Mouse (Mus musculus) left cerebral cortex, adult 18-20 months (tissue): ENCODE results near the gene H2-DMb2. TPM values are rescaled to one million over a fixed set of nuclear protein-coding genes. Genes with fewer than 3 reads are reported as not detected.

Source experiments
- DNase-seq, 2 experiments: peaks; one replicate each; pipeline ENCODE4 v3.0.0; 2021 to 2022; ENCODE audit warnings: low spot score in 2 of 2, mixed read lengths in 1 of 2
- long read RNA-seq, 2 experiments: library from polyadenylated mRNA; stranded (forward); transcript quantifications; one replicate each; pipeline ENCODE4 v2.0.0; 2021
- total RNA-seq, 2 experiments: library from RNA; stranded (reverse); gene quantifications; 2 replicates each; pipeline ENCODE4 v1.2.3; 2021

H2-DMb2 gene
- total RNA-seq = 1 to 10 TPM; 1.2 to 1.8 TPM
- long read RNA-seq, experiment 1, partial matches to known transcripts = 0 of 3 reads
- long read RNA-seq, experiment 1, other reads (novel, unspliced or antisense) = 2 of 3 reads
- long read RNA-seq, experiment 2, partial matches to known transcripts = 0 of 1 reads
- long read RNA-seq, experiment 2, other reads (novel, unspliced or antisense) = 0 of 1 reads

DNA sequence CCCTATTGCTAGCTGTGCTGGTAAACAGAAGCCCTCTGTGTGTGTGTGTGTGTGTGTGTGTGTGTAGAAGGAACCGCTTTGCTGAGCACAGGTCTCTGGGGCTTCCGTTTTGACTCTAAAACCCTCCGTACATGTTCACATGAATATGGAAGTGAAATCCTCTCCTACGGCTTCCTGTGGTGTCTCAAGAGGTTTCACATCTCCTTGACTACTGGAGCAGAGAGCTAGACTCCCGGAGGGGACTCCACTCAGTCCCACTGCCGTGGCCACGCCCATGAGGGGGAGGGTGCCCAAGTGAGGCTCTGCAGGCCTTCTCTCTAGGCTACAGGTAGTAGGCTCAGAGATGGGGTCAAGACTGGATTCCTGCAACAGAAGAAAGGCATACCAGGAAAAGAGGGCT is at the start of gene H2-DMb2:
Gene H2-DMb2, plus strand, starts transcription at position 275 of the 400 bp plus-strand sequence.
- DNase-seq = no peak

DNA sequence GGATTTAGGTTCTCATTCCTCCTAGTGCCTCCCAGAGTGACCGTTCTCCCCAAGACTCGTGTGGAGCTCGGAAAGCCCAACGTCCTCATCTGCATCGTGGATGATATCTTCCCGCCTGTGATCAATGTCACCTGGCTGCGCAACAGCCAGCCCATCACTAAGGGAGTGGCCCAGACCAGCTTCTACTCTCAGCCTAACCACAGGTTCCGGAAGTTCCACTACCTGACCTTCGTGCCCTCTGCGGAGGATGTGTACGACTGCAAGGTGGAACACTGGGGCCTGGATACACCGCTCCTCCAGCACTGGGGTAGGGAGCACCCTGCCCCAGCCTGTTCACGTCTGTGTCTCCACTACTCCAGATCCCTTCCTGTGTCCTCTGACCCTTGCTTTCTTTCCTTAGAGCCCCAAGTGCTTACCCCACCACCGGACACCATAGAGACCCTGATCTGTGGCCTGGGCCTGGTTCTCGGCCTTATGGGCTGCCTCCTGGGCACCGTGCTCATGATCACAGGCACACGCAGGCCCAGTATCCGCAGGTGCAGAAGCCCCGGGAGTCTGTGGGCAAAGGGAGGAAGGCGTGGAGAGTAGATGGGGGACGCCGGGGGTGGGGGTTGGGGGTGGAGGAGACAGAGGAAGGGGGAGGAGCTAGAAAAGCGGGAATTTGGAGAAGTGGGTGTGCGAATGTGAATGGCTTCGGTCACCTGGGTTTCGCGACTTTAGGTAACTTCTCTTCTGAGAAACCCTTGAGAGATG is 48.6 kb upstream of the H2-DMb2 start:
- no peak for DNase-seq

DNA sequence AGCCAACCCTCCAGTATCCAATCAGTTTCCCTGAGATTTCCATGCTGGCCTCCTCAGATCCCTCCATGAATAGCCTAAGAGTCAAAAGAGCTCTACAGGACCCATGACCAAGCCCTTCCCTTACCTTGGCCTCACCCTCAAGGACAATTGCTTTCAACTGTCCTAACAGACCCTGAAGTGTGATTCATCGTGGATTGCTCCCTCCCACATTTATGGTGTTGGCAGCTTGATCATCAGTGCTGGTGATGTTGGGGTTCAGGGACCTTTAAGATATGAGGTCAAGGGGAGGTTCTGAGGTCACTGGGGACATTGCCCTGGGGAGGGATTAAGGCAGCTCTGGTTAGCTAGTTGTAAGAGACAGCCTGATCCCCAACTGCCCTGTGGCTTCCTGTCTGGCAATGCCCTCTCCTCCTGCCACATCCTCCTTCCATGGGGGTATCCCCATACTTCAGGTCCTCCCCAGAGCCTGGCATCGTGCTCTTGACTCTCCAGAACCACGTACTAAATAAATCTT is 46.6 kb upstream of the H2-DMb2 start:
- no peak for DNase-seq

DNA sequence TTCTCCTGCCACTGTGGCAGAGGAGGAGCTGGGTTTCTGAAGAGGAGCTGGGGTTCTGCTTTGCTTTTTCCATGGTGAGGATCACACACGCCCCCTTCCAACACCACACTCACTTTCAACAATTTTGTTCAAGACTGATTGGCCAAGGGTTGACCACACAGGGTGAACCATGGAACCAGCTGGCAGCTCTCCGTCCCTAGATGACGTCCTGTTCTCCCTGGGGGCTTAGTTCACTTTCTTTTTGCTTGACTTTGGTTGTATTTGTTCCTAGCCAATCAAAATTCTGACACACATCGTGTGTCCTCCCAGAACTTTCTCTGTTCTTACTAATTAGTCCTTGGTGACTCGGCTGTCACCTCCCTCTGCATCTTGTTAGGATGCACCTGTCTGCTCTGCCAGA is 45.8 kb upstream of the H2-DMb2 start:
- DNase-seq = no peak

DNA sequence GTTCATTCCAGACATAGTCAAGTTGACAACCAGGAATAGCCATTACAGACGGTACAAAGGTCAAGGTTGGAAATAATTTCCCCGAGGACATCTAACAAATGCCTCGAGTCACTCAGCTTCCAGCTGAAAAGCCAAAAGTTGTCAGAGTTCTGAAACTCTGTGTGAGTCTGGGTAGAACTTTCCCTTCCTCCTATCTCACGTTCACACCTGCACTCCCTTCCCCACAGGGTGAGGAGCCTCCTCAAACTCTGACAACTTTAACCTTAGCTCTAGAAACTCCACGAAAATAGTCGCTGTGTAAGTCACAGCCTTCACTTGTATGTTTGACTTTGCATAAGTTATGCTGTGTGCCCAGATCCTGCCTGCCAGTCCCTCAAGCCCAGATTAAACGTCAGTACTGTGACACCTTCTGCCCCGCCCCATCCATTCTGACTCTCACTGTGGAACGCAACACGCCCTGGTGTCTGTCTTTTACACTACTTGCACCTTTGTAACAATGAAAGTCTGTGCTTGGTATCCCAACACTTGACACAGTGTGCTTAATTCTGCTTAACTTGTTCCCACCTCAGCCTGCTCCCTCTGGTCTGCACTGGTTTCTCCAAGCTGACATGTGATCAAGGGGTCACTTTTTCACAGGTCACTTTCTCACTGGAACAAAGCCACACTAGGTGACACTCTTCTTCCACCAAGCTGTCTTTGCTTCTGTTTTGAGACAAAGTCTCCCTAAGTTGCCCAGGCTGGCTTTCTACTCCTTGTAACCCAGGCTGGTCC is 44.2 kb upstream of the H2-DMb2 start:
- no peak for DNase-seq

DNA sequence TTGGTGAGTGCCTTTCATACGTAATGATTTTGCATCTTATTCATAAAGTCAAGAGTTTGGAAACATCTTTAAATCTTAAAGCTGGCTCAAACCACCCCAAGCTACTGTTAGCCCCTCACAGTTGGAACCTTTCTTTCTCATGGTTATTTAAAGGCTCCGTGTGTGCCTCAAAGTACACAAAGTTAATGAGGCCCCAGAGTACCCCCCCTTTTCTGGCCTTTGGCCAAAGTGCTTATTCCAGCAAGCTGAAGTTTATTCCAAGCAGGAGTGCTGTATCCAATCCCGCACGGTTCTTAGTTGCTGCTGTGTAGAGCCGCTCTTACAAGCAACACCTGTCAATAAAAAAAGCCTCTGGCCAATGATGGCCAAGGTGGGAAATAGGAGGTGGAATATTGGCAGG is 43.6 kb upstream of the H2-DMb2 start:
- no peak for DNase-seq

DNA sequence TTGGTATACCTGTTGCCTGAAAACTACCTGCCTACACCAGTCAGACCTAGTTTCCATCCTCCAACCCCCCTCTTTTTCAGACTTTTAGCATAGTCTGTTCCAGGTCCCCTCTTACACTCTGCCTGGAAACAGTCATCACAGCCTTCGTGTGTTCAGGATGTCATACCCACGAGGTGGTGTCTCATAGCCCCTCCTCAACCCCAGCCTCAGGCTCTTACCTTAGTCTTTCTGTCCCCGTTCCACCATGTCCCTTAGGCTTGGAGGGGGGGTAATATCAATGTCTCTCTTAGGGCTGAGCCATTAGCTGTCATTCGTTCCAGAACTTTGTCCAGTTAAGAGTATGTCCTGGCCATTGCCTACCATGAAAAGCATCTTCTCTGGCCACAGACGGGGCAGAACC is 41.9 kb upstream of the H2-DMb2 start:
- no peak for DNase-seq

DNA sequence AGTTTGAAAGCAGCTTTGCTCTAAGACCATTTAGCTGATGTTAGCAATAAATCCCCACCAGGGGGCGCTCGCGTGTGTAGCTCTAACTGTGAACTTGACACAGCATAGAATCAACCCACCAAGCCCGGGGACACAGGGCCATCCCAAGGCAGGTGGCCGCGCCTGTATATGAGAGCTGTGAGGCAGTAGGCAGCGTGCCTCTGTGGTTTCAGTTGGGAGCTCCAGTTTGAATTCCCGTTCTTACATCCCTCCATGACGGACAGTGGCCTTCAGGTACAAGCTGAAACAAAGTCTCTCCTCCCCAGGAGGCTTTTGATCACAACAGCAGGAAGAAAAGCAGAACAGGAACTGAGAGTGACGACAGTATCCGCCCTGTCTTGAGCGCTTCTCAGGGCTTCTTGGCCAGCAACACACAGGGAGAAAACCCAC is 41.5 kb upstream of the H2-DMb2 start:
- peak; percentile 86 to 95 for DNase-seq

DNA sequence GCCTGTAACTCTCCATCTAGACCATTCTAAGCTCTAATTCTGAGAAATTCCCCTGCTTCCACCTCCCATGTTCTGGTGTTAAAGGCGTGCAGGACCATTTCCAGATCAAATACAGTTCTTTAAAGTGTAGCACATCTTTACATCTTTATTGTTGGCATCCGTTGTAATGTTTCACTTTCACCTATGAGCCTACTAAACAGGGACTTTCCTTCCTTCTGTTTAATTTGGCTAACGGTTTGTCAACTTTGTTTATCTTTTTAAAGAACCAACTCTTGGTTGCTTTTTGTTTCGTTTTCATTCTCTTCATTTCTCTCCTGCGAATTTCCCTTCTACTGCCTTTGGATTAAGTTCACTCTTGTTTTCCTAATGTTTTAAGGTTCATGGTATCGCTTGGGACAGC is 40.3 kb upstream of the H2-DMb2 start:
- DNase-seq = no peak

DNA sequence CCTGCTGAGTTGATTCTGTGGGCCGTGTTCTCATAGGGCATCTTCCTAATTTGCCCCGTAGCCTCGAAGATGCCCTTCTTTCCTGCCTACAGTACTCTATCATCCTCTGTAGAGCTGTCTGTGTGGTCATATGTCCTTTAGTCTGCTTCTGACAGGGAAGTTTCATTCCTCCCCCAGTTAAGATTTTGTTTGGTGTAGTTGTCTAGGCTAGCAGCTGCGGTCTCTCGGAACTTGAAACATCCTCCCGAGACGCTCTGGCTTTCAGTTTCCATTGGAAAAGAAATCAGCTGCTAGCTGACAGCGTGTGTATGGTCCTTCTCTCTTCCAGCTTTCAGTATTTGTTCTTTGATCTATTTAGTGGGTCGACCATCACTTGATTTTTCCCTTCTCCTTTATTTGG is 38.3 kb upstream of the H2-DMb2 start:
- no peak for DNase-seq

DNA sequence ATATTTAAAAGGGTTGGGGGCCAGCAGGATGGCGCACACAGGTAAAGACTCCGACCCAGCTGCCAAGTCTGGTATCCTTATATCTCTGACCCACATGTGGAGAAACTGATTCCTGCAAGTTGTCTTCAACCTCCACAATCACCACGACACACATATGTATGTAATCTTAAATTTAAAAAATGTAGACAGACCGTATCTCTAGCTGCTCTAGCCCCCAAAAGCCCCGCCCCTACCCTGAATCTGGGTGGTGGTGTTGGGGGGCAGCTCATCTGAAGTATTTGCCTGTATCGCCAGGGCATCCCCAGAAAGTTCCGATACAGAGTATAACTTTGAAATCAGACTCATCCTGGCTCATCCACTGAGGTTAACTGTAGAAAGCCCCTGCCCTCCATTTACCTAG is 36.6 kb upstream of the H2-DMb2 start:
- DNase-seq = no peak

DNA sequence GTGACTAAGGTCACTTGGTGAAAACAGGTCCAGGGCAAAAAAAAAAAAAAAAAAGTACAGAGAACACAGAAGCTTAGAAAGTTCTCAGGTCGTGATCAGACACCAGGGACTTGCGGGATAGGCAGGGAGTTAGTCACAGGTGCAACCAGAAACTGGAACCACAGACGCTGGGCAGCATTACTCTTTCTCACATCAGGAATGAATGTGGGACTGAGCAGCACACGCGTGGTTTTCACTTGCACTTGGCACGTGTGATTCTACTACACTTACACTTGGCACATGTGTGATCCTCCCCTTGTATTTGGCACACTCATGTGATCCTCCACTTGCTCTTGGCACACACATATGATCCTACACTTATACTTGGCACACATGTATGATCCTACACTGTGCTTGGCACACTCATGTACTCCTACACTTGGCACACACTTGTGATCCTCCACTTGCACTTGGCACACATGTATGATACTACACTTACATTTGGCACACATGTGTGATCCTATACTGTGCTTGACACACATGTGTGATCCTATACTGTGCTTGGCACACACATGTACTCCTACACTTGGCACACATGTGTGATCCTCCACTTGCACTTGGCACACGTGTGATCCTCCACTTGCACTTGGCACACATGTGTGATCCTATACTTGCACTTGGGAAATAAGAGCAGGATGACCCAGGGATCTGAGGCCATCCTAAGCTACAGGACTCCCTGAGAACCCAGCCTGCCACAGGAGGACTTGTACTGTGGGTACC is 35.8 kb upstream of the H2-DMb2 start:
- no peak for DNase-seq

DNA sequence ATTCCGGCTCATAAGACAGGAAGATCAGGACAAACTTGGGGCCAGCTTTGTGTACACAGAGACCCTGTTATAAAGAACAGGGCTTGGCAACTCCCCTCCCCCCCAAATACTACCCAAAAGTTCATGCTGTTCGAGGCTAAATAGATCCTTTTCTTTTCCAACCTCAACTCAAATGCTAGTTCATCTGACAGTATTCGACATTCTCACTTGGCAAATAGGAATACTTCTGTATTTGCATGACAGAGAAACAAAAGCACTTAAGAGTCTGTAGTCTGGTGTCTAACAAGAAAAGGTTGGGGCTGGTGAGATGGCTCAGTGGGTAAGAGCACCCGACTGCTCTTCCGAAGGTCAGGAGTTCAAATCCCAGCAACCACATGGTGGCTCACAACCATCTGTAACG is 34.6 kb upstream of the H2-DMb2 start:
- no peak for DNase-seq

DNA sequence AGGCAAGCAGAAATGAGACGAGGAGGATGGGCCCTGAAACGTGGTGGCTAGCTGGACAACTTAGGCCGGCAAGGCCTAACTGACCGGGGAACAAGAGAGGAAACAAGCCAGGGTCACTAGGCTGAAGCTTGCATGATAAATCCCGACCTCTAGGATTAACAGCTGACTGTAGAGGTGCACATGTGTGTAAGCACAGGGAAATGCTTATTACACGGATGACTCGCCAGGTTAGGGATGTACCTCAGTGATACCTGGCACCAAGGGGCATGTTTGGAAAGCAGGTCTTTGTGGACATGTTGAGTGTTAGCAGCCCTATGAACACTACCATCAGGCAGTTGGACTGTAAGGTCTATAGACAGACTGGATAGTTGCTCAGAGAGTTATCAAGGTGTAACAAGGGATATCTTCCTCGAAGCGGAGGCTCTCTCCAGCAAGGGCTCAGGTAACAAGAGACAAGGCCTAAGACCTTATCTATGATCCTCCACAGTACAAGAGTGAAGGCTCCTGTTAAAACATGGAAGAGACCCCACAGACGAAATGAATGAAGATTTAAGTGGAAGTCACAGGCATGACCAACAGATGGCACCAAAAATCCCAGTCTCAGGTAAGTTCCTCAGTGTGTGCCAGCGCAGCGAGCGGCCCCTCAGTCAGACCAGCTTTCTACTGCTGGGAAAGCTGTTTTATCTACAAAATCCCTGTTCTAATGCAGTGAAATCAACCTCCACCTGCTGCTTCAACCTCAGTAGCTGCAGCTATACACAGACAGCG is 33.9 kb upstream of the H2-DMb2 start:
- no peak for DNase-seq

DNA sequence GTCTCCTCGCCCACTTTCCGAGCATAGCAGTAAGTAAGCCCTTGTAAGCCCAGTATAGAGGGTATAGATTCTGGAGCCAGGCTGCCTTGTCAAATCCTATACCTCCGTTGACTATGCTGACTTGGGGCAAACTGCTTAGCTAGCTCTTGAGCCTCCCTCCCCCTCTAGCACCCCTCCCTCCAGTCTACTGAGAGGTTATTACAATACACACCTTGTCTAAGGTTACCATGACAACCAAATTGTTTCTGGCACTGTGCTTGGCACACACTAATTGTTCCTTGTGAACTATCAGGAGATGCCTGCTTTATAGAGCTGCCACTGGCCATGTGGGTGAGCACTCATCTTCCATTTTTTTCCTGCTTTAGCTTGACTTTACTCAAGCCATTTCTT is 33.3 kb upstream of the H2-DMb2 start:
- DNase-seq = no peak

DNA sequence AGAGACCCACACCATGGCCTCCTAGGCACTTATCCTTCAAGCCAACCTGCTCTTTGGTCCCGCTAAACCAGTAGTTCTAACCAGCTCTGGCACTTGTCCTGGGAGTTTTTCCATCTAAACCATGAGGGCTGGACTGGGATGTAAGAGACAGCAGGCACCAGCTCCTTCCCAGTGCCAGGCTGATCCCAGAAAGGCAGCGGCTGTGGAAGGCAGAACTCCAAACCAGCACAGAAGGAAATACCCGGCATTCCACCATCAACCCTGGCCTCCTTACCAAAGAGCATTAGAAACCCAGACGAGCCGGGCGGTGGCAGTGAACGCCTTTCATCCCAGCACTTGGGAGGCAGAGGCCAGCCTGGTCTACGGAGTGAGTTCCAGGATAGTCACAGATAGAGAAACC is 32.8 kb upstream of the H2-DMb2 start:
- no peak for DNase-seq

DNA sequence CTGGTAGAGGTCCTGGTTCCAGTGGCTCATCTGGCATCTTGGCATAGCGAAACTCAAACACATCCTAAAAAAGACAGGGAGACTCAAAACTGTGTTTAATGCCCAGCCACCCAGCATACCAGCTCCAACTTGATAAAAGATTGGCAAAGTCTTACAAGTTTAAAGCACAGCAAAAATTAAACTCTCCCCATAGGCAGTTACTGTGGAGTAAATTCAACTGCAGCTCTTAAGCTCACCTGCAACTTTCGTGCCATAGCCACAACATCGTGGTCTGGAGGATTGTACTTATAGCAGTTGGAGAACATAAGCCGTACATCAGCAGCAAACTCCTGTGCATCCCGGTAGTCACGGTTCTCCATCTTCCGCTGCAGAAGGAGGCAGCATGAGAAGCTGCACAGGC is 29.0 kb upstream of the H2-DMb2 start:
- no peak for DNase-seq

DNA sequence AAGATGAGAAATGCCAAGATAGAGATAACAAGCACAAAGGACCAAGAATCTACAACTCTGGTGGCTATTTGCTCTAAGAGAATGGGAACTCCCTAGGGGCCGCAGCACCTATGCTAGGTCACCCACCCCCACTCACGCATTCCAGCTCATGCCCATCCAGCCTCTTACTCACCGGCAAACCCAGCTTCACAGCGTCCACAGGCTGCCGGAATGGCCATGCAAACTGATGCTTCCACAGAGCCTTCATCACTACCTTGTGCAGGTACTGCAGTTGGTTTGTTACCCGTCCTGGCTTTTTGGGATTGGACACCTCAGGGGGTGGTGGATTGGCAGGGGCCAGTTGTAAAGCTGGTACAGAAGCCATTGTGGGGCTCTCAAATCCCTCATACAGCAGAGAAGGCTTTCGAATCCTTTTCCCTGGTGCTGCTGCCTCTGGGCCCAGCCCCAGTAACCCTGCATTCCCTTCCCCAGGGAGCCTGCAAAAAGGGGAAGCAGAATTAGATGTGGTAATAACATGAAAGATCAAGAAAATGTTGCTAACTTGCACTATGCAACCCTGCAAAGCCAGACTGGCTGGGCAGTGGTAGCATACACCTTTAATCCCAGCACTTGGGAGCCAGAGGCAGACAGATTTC is 26.3 kb upstream of the H2-DMb2 start:
- DNase-seq = no peak

DNA sequence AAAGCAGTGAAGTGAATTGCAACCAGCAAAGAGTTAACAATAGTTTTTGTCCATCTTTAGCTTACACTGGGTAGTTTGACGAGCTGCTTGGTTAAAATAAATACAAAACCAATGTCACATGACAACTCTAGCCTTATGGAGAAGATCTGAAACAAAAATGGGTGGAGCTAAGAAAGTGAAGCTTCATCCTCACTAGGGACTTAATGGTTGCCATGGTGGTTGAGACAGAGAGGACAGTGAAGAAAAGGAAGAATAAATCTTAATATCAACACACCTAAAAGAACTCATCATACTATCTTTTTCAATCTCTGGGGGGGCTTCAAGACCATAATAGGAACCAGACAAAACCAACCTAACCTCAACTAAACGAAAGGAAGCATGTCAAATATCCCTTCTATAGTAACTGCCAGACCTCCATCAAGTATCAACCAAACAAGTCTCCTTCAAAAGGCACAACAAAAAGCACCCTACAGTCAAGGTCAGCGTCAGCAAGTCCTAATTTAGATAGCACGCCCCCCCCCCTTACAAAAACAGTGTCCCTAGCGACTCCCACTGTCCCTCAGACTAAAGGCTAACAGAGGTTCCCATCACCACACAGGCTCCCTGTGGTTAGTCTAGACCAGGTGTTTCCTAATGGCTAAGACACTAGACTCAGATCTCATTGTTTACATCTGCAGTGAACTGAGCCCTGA is 25.5 kb upstream of the H2-DMb2 start:
- no peak for DNase-seq
